Mouse (Mus musculus): Measurements from ENCODE around the gene Fcgr4.
"Not testable (repeated sequence)": the region's sequence is repeated elsewhere in the genome, so short reads cannot be mapped to it uniquely, and the experiment has no call there.

Gene Fcgr4

DNA sequence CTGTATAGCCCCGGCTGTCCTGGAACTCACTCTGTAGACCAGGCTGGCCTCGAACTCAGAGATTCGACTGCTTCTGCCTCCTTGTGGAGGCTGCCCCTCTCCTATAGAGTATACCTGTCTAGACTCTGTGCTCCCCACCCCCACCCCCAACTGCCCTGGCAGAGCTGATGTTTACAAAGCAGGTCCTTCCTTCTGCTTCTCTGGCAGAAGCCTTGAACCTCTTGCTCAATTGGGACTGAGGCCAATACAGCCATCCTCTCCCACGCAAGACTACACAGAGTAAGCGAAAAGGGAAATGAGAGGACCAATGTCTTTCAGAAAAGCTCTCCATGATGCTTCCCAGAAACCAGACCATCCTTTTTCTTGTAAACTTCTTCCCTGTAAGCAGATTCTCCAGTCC is 38.5 kb downstream of the Fcgr4 start:
- DNase-seq (ENCODE audit: low read depth) = no peak

DNA sequence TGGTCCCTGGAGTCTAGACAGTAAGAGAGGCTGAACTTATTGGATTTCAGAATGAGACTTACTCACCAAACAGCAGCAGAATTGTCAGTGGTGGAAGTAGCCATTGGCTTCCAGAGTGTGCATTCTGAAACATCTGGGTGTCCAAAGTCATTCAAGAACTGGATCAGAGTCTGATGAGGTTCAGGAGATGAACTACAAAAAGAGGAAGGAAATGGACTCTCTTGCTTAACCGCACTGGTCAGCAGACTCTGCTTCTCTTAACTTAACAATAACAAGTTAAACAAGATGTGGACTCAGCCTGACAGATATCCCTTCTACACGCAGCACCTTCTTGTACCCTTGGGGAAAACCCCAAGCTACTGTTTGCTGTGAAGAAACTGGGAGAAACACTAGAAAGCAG is 40.5 kb downstream of the Fcgr4 start:
- DNase-seq (ENCODE audit: low read depth) = no peak

DNA sequence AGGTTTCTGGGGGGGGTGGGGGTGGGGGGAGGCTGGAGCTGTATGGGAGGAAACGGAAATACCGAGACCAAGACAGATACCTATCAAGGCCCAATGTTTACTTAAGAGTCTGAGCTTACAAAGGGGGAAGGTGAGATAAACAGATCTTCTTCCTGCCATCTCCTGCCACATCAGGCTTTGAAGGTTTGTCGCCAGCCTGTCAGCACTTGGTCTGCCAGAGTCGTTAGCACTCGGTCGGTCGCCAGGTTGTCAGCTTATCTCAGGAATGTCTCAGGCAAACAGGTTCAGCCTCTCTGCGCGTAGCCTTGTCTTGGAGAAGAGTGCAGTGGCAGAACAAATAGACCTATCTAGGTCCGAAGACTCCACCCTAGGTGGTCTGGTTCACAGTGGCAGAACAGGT is 41.7 kb downstream of the Fcgr4 start:
- peak; percentile 75 for DNase-seq (ENCODE audit: low read depth)

DNA sequence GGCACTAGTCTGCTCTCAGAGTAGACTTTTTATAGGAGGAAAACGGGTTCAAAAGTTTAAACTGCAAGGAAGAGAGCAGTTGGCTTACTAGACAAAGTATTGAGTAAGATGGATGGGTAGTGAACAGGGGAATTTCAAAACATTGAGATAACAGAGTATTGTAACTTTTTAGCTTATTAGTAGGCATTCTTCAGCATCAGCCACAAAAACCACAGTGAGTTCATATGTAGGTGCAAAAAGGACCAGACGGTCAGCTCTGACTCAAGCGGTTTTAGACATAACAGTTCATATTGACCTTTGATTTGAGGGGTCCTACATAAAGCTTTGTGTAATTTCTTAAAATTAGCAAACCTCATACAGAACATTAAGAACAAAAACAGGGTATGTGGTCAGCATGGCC is 42.8 kb downstream of the Fcgr4 start:
- DNase-seq (ENCODE audit: low read depth) = no peak

DNA sequence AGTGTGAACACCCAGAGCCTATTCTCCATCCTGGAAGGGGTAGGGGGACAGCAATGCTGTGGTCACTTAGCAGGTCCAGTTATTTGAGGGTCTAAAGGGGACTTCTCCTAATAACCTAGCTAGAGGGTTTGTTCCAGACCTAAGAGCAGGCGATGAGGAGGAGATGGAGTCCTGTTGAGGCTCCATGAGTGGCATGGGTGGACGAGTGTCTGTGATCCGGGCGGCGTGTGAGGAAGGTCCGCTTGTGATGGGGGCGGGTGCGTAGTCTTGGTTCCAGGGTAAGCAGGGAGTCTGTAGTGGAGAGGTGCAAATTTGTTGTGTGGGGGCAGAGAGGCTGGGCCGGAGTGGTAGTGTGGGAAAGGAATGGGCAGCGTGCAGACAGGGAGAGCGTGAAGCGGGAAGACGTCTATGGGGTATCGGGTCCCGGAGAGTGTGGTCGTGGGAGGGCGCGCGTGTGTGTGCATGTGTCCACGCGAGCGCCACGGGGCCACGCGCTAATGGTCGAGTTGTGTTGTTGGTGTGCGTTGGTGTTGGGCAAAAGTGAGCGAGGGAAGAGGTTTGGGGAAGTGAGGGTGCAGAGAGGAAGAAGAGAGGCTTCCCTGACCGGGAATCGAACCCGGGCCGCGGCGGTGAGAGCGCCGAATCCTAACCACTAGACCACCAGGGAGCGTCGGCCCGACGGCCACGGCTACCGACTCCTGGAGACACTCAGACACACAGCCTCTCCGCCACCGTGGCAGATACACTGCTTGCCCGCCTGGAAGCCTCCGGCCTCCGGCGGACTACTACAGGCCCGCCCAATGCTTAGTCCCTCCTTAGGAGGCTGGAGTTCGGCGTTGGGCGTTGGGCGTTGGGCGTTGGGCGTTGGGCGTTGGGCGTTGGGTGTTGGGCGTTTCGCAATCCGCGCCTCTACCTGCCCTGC is 45.1 kb downstream of the Fcgr4 start:
- peak; percentile 27 for DNase-seq (ENCODE audit: low read depth)

DNA sequence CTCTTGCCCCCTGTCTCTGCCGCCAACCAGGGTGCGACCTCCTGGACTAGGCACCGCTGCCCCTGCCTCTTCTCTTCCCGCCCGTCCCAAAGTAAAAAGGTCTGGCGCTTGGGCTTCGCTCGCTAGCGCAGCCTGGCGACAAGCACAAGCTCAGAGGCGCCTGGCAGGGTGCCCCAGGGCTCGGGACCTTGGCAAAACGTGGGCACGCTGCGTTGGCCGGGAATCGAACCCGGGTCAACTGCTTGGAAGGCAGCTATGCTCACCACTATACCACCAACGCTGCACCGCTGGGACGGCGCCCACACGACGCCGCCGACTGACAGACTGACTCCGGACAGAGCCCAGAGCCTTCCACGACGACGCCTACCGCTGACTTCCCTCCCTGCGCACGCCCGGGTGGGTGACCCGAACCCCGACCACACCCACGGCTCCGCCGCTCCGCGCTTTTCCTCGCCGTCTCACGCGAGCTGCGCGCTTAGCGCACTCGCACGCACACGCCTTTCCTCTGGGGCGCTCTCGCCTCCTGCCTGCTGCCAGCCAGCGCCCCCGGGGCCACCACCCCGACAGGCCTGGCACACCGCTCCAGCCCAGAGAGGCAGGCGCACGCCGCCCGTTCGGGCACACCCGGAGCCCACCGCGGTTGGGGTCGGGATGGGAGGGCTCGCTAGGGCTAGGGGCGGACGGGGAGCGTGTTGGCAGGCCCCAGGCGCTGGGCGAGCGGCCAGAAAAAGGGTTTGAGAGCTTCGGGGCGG is 45.9 kb downstream of the Fcgr4 start, which contains the start of gene Fcgr3:
Gene Fcgr3 (minus strand): TSS at position 445 of the 752 bp plus-strand sequence.
- peak; percentile 70 for DNase-seq (ENCODE audit: low read depth)

DNA sequence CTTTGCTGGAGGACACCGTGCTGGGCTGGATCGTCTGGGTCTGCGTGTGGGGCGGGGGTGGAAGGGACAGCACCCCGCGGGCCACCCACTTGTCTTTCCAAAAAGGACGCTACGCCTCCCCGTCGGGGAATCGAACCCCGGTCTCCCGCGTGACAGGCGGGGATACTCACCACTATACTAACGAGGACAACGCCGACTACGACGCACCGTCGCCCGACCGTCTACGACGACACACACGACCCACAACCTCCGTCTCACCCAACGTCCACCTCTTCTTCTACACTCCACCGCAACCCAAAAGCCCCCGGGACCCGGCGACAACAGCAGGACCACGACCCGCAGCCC is 46.5 kb downstream of the Fcgr4 start:
- DNase-seq (ENCODE audit: low read depth) = not testable (repeated sequence)

DNA sequence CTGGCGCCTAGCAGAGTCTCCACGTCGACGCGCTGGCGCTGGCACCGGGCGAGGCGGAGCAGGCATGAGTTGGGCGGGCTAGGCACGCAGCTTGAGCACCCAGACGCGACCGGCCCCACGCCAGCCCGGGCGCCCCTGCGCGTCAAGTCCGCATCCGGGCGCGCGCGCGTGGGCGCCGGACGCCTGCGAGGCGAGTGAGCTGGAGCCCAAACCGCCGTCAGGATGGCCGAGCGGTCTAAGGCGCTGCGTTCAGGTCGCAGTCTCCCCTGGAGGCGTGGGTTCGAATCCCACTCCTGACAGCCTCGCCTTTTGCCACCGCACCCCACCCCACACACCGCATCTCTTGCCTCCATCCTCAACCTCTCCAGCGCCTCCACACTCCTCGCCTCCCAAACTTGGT is 47.0 kb downstream of the Fcgr4 start:
- DNase-seq (ENCODE audit: low read depth) = not testable (repeated sequence)

DNA sequence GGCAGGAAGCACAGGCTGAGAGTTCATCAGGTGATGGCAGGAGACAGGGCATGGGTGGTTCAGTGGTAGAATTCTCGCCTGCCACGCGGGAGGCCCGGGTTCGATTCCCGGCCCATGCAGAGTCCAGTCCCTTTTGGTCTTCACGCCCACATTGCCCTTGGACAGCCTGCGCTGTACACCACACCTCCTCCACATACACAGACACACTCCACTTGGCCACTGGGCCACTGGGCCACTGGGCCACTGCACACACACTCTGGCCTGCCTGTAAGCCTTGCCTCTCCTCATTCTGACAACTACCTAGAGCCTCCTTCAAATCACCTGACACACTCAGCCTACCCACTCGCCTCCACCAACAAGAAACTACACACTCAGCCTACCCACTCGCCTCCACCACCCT is 47.9 kb downstream of the Fcgr4 start:
- not testable (repeated sequence) for DNase-seq (ENCODE audit: low read depth)

DNA sequence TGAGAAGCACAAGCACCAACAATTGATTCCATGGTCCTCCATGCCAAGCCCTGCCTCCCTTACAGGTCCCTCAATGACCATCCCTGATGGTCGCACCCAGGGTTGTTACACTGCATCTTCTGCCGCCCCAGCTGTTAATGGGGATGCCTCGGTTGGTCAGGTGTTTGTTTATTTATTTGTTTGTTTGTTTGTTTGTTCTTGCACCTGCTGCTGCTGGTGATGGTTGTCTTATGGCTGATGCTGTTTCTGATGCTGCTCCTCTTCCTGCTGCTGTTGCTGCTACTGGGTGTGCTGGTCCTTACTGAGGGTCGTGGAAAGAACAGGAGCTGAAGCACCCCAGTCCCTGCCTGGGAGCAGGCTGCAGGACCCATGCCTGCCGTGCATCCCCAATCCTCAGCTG is 49.2 kb downstream of the Fcgr4 start:
- peak; percentile 21 for DNase-seq (ENCODE audit: low read depth)

DNA sequence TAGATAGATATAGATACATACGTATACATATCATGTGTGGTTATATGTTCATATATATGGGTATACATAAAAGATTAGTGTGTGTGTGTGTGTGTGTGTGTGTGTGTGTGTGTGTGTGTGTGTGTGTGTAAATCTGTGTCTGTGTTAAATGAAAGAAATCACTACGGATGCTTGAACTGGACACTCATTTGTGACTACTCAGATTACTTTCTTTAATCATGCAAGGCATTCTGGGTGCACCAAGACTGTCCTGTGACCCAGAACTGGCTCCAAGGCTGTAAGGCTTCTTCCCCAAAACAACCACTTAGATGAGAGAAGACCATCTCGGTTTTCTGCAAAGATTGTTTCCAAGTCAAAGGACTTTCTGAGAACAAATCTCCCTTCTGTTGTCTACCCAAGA is 50.8 kb downstream of the Fcgr4 start:
- peak; percentile 38 for DNase-seq (ENCODE audit: low read depth)

DNA sequence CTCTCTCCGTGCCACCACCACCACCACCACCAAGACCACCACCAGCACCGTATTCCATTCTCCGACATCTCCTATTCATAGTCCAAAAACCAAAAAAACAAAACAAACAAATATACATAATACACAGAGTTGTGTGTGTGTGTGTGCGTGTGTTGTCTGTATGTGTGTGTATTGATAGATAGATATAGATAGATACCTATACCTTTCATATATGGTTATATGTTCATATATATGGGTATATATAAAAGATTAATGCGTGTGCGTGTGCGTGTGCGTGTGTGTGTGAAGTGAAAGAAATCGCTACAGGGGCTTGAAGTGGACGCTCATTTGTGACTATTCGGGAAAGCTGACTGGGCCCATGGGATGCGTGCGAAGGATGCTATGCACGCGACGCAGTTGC is 52.2 kb downstream of the Fcgr4 start:
- not testable (repeated sequence) for DNase-seq (ENCODE audit: low read depth)

DNA sequence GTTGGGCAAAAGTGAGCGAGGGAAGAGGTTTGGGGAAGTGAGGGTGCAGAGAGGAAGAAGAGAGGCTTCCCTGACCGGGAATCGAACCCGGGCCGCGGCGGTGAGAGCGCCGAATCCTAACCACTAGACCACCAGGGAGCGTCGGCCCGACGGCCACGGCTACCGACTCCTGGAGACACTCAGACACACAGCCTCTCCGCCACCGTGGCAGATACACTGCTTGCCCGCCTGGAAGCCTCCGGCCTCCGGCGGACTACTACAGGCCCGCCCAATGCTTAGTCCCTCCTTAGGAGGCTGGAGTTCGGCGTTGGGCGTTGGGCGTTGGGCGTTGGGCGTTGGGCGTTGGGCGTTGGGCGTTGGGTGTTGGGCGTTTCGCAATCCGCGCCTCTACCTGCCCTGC is 53.0 kb downstream of the Fcgr4 start:
- DNase-seq (ENCODE audit: low read depth) = not testable (repeated sequence)

DNA sequence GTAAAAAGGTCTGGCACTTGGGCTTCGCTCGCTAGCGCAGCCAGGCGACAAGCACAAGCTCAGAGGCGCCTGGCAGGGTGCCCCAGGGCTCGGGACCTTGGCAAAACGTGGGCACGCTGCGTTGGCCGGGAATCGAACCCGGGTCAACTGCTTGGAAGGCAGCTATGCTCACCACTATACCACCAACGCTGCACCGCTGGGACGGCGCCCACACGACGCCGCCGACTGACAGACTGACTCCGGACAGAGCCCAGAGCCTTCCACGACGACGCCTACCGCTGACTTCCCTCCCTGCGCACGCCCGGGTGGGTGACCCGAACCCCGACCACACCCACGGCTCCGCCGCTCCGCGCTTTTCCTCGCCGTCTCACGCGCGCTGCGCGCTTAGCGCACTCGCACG is 53.5 kb downstream of the Fcgr4 start:
- not testable (repeated sequence) for DNase-seq (ENCODE audit: low read depth)

DNA sequence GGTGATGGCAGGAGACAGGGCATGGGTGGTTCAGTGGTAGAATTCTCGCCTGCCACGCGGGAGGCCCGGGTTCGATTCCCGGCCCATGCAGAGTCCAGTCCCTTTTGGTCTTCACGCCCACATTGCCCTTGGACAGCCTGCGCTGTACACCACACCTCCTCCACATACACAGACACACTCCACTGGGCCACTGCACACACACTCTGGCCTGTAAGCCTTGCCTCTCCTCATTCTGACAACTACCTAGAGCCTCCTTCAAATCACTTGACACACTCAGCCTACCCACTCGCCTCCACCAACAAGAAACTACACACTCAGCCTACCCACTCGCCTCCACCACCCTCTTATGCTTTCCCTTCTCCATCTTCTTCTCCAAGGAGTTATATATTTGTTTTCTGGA is 55.6 kb downstream of the Fcgr4 start:
- DNase-seq (ENCODE audit: low read depth) = not testable (repeated sequence)

DNA sequence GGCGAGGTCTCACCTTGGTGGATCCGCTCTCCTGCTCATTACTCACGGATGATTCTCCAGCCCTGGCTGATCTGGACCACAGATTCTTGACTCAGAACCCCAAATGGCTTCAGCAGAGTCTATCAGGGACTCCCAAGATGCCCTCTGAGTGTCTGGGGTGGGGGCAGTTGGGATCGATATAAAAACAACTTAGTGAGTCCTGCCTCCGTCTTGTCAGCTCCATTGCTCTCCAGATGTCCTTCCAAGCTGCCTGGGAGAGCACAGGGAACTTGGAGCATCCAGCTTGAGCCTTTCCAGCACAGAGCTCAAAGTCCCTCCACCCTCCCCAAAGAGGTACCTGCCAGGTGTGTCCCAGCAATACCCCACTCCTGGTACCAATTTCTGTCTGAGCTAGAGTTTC is 57.5 kb downstream of the Fcgr4 start:
- not testable (repeated sequence) for DNase-seq (ENCODE audit: low read depth)

DNA sequence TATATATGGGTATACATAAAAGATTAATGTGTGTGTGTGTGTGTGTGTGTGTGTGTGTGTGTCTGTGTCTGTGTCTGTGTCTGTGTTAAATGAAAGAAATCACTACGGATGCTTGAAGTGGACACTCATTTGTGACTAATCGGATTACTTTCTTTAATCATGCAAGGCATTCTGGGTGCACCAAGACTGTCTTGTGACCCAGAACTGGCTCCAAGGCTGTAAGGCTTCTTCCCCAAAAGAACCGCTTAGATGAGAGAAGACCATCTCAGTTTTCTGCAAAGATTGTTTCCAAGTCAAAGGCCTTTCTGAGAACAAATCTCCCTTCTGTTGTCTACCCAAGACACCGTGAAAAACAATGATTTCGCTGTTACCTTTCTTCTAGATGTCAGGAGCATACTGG is 58.5 kb downstream of the Fcgr4 start:
- not testable (repeated sequence) for DNase-seq (ENCODE audit: low read depth)

DNA sequence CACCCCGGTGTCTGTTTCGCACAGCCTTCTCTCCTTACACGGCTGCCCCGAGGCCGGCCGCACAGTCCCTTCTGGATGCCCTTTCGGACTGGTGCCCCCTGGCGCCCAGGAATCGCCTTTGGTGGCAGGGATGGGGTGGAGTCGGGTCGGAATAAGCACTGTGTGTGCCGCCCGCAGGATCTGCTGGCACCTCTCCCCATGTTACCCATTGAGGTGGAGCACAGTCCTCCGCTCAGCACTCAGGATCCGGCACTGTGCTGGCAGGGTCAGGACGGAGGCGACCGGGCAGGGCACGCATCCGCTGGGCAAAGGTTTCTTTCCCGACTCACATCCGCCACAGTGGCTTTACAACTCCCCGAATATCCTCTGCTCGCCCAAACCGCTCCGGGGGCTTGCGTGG is 59.2 kb downstream of the Fcgr4 start:
- DNase-seq (ENCODE audit: low read depth) = not testable (repeated sequence)

DNA sequence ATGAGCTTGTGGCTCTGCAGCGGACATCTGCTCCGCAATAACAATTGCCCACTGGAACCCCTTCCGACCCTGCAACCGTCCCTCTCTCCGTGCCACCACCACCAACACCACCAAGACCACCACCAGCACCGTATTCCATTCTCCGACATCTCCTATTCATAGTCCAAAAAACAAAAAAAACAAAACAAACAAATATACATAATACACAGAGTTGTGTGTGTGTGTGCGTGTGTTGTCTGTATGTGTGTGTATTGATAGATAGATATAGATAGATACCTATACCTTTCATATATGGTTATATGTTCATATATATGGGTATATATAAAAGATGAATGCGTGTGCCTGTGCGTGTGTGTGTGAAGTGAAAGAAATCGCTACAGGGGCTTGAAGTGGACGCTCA is 59.7 kb downstream of the Fcgr4 start:
- not testable (repeated sequence) for DNase-seq (ENCODE audit: low read depth)

DNA sequence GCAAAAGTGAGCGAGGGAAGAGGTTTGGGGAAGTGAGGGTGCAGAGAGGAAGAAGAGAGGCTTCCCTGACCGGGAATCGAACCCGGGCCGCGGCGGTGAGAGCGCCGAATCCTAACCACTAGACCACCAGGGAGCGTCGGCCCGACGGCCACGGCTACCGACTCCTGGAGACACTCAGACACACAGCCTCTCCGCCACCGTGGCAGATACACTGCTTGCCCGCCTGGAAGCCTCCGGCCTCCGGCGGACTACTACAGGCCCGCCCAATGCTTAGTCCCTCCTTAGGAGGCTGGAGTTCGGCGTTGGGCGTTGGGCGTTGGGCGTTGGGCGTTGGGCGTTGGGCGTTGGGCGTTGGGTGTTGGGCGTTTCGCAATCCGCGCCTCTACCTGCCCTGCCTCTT is 60.6 kb downstream of the Fcgr4 start:
- DNase-seq (ENCODE audit: low read depth) = not testable (repeated sequence)

Measured in naive thymus-derived CD4-positive, alpha-beta T cell, adult 2 months (primary cell).